Mouse (Mus musculus) neural tube, embryonic 13.5 days (tissue): Measurements from ENCODE around the gene Aplf. TPM values are rescaled to one million over a fixed set of nuclear protein-coding genes. Genes with fewer than 3 reads are reported as not detected.
"Not testable (repeated sequence)": the region's sequence is repeated elsewhere in the genome, so short reads cannot be mapped to it uniquely, and the experiment has no call there.

ENCODE experiments used
- ATAC-seq: fragments of 200-750 bp; cut with Nextera tagmentation; 2 replicates; pipeline ENCODE4 v1.8.0; 2017; ENCODE audit warnings: low read depth, mild to moderate bottlenecking, moderate TSS enrichment, moderate library complexity
- H3K27ac ChIP-seq: fragments of 300-500 bp; sonication (generic); replicated peaks from 2 replicates; pipeline ENCODE4 v1.5.1; 2015; ENCODE audit warnings: moderate library complexity, mild to moderate bottlenecking, inconsistent platforms
- H3K27me3 ChIP-seq: fragments of 300-500 bp; sonication (generic); 2 replicates; pipeline ENCODE4 v1.6.1; 2015; ENCODE audit warnings: mild to moderate bottlenecking, inconsistent platforms
- H3K36me3 ChIP-seq: fragments of 300-500 bp; sonication (generic); 2 replicates; pipeline ENCODE4 v1.6.1; 2015; ENCODE audit warnings: mild to moderate bottlenecking, inconsistent platforms
- H3K4me1 ChIP-seq: fragments of 300-500 bp; sonication (generic); replicated peaks from 2 replicates; pipeline ENCODE4 v1.6.1; 2015; ENCODE audit warnings: inconsistent platforms
- H3K4me2 ChIP-seq: fragments of 300-500 bp; sonication (generic); 2 replicates; pipeline ENCODE4 v1.6.1; 2015; ENCODE audit warnings: inconsistent platforms, mild to moderate bottlenecking, moderate library complexity
- H3K4me3 ChIP-seq: fragments of 300-500 bp; sonication (generic); 2 replicates; pipeline ENCODE4 v1.5.1; 2015; ENCODE audit warnings: mild to moderate bottlenecking, inconsistent platforms
- H3K9ac ChIP-seq: fragments of 300-500 bp; sonication (generic); 2 replicates; pipeline ENCODE4 v1.6.1; 2015; ENCODE audit warnings: moderate library complexity, mild to moderate bottlenecking, inconsistent platforms
- H3K9me3 ChIP-seq: fragments of 300-500 bp; sonication (generic); 2 replicates; pipeline ENCODE4 v1.6.1; 2016; ENCODE audit warnings: inconsistent platforms
- WGBS: fragments of 180-500 bp; shearing (Covaris S2); methylation state at CpG from one replicate; pipeline ENCODE4 v1.1.7; 2015; 5-methylcytosine and 5-hydroxymethylcytosine counted together
- polyA plus RNA-seq: library from polyadenylated mRNA; unstranded; fragments of >200 nt; fragmentation: Nextera tagmentation; extraction: Ambion mirVana; gene quantifications from 2 replicates; pipeline ENCODE4 v1.2.1, GENCODE M21; 2015

Gene Aplf
- polyA plus RNA-seq, 1 experiment from 2014 or later = 8.9 TPM

DNA sequence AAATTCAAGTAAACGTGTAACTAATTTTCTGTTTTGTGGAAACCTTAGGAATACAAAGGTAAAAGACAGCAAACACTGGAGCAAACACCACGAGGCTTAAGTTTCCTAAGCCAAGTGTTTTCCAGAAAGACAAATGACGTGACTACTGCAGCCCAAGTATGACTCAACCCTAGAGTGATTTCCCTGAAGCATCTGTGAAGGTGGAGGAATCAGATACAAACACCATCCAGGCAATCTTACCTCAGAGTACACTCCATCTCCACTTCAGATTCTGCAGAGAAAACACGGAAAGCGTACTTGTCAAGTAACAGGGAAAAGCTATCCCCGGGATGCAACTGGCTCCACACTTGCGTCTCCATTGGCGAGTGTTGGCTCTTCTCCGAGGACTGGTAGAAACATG, 8.5 kb downstream of the Aplf start:
- no peaks in the 10 kb centered on the region for H3K27me3 ChIP-seq
- H3K9ac ChIP-seq = no peak overlapping the region
- no peak for ATAC-seq
- H3K4me3 ChIP-seq = no peak overlapping the region
- no peaks in the 10 kb centered on the region for H3K4me1 ChIP-seq
- H3K36me3 ChIP-seq = 0 out of 2 replicates have a peak, but pooled peaks cover 5% of the 10 kb centered on the region
- H3K4me2 ChIP-seq = no peak overlapping the region
- H3K9me3 ChIP-seq = no peaks in the 10 kb centered on the region
- no peak overlapping the region for H3K27ac ChIP-seq
- 93% methylated on average over 9 of the region's 9 CpGs for WGBS

DNA sequence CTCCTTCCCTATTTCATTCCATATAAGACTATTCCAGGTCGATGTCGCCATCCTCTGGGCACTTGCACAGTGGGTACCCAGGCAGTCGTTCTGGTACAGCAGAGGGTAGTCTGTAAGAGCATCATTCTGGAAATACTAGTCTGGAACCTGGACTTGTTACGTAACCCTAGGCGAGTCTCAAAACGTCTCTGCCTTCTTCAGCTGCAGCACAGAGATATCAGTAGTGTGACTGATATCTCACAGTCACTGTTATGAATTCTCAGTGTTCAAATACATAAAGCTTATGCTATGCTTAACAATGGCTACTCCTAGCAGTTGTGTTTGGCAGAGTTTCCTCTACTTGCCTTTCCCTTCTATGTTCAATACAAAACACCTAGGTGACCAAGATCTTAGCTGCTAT, 9.8 kb downstream of the Aplf start:
- Histone ChIP-seq H3K9me3 (no peaks in the 10 kb centered on the region), H3K9ac (no peak overlapping the region), H3K4me1 (no peaks in the 10 kb centered on the region), H3K4me3 (no peak overlapping the region), H3K36me3 (peaks cover 13% of the 10 kb centered on the region; the same call in 1 of the 2 replicates), H3K27ac (no peak overlapping the region), H3K4me2 (no peak overlapping the region), H3K27me3 (no peaks in the 10 kb centered on the region)
- WGBS = 82% methylated on average over 6 of the region's 6 CpGs
- no peak for ATAC-seq

DNA sequence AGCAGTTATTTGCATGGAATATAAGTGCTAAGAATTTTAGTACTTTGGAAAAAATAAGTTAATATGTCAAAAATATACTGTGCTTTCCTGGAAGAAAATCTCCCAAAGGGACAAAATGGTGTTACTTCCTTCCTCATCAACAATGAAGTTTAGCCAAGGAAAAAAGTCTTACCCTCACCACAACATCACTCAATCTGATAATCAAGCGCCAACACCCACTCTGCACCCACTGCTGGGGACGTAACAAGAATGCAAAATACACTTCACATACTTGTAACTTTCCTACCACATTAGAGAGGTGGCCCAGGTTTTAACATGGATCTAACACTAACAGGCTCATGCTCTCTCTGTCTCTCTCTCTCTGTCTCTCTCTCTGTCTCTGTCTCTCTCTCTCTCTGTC, 10.3 kb downstream of the Aplf start:
- Histone ChIP-seq H3K27ac (no peak overlapping the region), H3K4me3 (no peak overlapping the region), H3K9me3 (no peaks in the 10 kb centered on the region), H3K4me1 (no peaks in the 10 kb centered on the region), H3K9ac (no peak overlapping the region), H3K27me3 (no peaks in the 10 kb centered on the region), H3K36me3 (peaks cover 13% of the 10 kb centered on the region; the same call in 1 of the 2 replicates), H3K4me2 (no peak overlapping the region)
- WGBS = 93% methylated on average over 2 of the region's 2 CpGs
- ATAC-seq = no peak

DNA sequence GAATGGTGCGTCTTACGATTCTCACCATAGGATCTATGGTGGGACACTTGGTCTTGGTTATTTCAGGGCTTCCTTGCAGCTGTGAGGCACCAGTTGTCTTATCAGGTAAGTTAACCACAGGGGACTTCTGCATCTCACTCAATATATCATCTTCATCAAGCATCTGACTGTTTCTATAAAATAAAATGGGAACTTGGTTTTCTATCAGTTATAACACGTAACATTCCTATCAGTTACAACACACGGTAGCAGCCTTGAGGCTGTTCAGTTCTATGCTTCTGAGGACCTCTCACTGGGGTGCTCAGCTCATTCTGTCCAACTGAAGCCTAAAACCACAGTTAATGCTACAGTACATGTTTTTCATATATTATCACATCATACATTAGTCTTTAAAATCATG, 13.2 kb downstream of the Aplf start:
- H3K27me3 ChIP-seq = no peaks in the 10 kb centered on the region
- WGBS = 95% methylated on average over 4 of the region's 4 CpGs
- H3K9ac ChIP-seq = no peak overlapping the region

DNA sequence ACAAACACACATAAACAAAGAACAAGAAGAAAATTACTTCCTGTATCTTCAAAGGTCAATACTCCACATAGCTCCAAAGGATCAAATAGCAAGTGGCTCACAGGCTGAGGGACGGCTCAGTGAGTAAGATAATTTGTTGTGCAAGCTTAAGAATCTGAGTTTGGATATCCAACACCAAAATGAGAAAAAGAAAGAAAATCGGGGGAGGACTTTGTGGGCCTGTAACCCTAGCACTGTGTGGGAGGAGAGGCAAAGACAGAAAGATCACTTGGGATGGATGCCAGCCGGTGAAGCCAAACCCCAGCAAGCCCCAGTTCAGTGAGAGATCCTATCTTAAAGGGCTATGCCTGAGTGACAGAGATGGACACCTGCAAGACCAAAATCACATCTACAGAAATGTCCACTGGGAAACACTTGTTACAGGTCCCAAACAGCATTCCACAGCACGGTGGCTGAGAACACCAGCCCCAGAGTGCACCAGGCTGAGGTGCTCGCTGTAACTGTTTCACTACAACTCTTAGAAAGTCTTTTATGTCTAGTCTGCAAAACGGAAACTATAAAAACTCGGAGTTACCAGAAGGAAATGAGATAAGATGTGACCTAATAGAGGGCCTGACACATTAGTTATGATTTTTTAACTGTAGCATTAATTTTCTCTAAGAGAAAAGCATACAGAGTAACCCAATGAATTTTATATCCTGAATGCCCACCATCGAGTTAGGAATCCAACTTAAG, 17.9 kb downstream of the Aplf start:
- Histone ChIP-seq H3K27ac (no peak overlapping the region), H3K27me3 (no peaks in the 10 kb centered on the region), H3K4me3 (no peak overlapping the region), H3K4me1 (no peaks in the 10 kb centered on the region), H3K4me2 (no peak overlapping the region), H3K9ac (no peak overlapping the region), H3K36me3 (peaks cover 31% of the 10 kb centered on the region; the same call in 1 of the 2 replicates), H3K9me3 (no peaks in the 10 kb centered on the region)
- no peak for ATAC-seq
- 83% methylated on average over 8 of the region's 8 CpGs for WGBS

More for the DNA sequence above, 13.2 kb downstream of the Aplf start:
- Histone ChIP-seq H3K4me2 (no peak overlapping the region), H3K27ac (no peak overlapping the region), H3K36me3 (peaks cover 20% of the 10 kb centered on the region; the same call in 1 of the 2 replicates), H3K4me1 (no peaks in the 10 kb centered on the region), H3K9me3 (no peaks in the 10 kb centered on the region), H3K4me3 (no peak overlapping the region)
- ATAC-seq = no peak

DNA sequence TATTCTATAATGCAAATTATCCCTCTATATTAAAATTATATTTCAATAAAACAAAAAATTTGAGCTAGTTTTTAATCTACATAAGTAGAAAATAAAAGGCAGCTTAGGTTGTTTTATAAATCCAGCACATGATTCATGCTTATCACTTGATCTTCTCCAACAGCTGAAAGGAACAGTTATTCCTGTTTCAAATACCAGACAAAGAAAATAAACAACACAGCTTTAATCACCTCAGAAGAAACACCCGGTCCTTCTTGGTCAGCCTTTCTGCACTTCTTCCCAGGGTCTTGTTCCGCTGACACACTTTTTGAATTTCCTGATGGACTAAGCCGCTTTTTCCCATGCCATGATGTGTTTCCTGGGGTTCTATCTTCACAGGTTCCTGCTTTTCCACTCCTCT, 18.5 kb downstream of the Aplf start:
- Histone ChIP-seq H3K4me3 (no peak overlapping the region), H3K36me3 (peaks cover 33% of the 10 kb centered on the region; the same call in 1 of the 2 replicates), H3K9me3 (no peaks in the 10 kb centered on the region), H3K27me3 (no peaks in the 10 kb centered on the region), H3K27ac (no peak overlapping the region), H3K4me2 (no peak overlapping the region), H3K4me1 (no peaks in the 10 kb centered on the region), H3K9ac (no peak overlapping the region)
- WGBS = 82% methylated on average over 3 of the region's 3 CpGs
- no peak for ATAC-seq

DNA sequence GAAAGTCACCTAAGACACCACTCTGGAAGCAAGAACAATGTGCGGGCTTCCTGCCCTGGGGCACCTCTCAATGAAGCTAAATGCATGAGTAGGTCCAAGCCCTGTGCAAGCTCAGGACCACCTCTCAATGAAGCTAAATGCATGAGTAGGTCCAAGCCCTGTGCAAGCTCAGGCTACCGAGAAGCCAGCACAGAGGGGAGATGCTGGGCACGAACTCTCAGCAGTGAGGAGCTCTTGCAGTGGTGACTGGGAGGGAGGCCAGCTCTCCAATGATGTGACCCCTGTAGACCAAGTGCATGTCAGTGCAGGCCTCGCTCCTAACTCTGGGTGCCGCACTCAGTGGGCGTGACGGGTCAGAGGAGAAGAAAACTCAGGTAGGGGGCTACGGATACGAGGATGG, 19.3 kb downstream of the Aplf start:
- H3K27ac ChIP-seq = no peak overlapping the region
- H3K27me3 ChIP-seq = no peaks in the 10 kb centered on the region
- no peaks in the 10 kb centered on the region for H3K9me3 ChIP-seq
- H3K9ac ChIP-seq = no peak overlapping the region
- H3K4me1 ChIP-seq = no peaks in the 10 kb centered on the region
- 96% methylated on average over 9 of the region's 9 CpGs for WGBS
- H3K36me3 ChIP-seq = peaks cover 30% of the 10 kb centered on the region; the same call in 1 of the 2 replicates
- H3K4me2 ChIP-seq = no peak overlapping the region
- no peak for ATAC-seq
- no peak overlapping the region for H3K4me3 ChIP-seq

DNA sequence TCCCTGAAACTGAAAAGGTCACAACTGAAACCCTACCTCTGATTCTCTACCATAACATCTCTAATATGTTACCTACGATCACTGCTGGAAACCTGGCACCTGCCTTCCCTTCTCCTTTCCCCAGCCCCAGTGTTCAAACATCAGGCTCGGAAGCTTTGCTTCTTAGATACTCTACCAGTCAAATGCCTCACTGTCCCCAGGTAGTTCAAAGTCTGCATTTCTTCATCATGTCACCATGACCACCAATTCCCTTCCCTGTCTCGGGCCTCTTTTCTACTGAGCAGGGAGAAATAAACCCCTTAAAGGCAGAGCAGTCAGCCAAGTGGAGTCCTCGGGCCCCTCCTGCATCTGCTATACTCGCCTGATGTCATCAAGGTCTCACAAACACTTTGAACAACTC, 20.2 kb downstream of the Aplf start:
- Histone ChIP-seq H3K4me3 (no peak overlapping the region), H3K9me3 (no peaks in the 10 kb centered on the region), H3K36me3 (peaks cover 28% of the 10 kb centered on the region; the same call in 1 of the 2 replicates), H3K27me3 (no peaks in the 10 kb centered on the region), H3K27ac (no peak overlapping the region), H3K4me2 (no peak overlapping the region), H3K4me1 (no peaks in the 10 kb centered on the region), H3K9ac (no peak overlapping the region)
- WGBS = 91% methylated on average over 5 of the region's 5 CpGs
- ATAC-seq = no peak

DNA sequence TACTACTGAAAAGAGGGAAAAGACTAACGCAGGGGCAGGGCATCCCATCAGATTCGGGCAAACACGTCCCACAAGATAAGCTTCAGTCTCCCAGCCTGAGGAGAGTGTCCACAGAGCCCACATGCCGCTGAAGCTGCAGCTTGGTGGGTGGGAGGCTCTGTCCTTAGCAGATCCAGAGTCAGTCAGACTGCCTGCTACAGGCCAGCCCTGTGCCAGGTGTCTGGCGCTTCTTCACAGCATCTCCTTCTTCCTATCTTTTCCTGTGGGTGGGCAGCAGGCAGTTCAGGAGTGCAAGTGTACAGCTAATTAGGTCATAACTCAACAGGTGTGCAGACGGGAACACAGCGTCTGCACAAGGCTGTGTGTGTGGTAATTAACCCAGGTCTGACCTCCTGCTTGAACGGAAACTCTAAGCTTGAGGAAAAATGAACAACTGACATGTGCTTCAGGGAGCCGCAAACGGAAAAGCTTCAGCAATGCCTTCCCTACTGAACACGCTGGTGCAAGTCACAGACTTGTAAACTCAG, 33.8 kb downstream of the Aplf start:
- no peak overlapping the region for H3K4me3 ChIP-seq
- H3K9me3 ChIP-seq = no peaks in the 10 kb centered on the region
- no peak overlapping the region for H3K27ac ChIP-seq
- H3K4me2 ChIP-seq = no peak overlapping the region
- H3K4me1 ChIP-seq = no peaks in the 10 kb centered on the region; the same call in 1 of the 2 replicates
- 68% methylated on average over 11 of the region's 11 CpGs for WGBS
- H3K36me3 ChIP-seq = no peaks in the 10 kb centered on the region; the same call in none of the 2 replicates
- no peaks in the 10 kb centered on the region for H3K27me3 ChIP-seq
- H3K9ac ChIP-seq = no peak overlapping the region
- ATAC-seq = no peak

DNA sequence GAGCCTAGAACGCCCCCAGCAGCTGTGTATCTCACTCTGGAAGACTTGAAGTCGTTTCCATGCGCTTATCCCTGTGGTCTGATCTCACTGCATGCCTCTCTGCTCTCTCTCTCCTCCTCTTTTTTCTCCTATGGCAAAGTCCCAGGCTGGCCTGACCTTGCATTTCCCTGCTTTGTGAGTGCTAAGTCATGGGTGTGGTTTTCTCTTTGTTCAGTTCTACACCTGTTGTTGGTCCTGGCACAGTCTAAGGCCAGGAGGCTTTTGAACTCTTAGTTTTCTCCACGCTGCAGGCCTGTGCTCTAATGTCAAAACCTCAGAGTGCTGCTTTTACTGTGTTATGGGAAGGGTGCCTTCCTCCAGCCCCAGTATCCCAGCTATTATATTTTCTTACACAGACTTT, 39.8 kb downstream of the Aplf start:
- 0 out of 2 replicates have a peak, but pooled peaks cover 5% of the 10 kb centered on the region for H3K9me3 ChIP-seq
- 84% methylated on average over 4 of the region's 4 CpGs for WGBS
- H3K27me3 ChIP-seq = no peaks in the 10 kb centered on the region
- no peak overlapping the region for H3K4me3 ChIP-seq
- H3K4me2 ChIP-seq = no peak overlapping the region
- no peak for ATAC-seq
- H3K36me3 ChIP-seq = peaks cover 4% of the 10 kb centered on the region; the same call in 1 of the 2 replicates
- H3K4me1 ChIP-seq = no peaks in the 10 kb centered on the region
- H3K9ac ChIP-seq = no peak overlapping the region
- no peak overlapping the region for H3K27ac ChIP-seq

DNA sequence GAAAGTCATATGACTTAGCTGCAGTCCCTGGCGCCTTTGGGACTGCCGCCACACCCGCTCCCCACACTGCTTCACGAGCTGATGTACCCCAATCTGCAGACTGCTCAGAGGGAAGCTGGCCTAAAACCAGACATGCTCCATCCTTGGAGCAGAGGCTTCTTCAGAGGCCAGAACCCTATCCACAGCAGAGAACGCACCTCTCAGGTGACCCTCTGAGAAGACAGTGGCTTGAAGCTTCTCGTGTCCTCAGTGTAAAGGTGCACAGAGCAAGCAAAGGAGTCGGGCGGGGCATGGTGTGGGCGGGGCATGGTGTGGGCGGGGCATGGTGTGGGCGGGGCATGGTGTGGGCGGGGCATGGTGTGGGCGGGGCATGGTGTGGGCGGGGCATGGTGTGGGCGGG, 43.1 kb downstream of the Aplf start:
- not testable (repeated sequence) for H3K9me3 ChIP-seq, ATAC-seq, H3K4me1 ChIP-seq, H3K27me3 ChIP-seq, H3K36me3 ChIP-seq, H3K4me3 ChIP-seq, H3K9ac ChIP-seq, H3K4me2 ChIP-seq, H3K27ac ChIP-seq
- 77% methylated on average over 13 of the region's 15 CpGs for WGBS

DNA sequence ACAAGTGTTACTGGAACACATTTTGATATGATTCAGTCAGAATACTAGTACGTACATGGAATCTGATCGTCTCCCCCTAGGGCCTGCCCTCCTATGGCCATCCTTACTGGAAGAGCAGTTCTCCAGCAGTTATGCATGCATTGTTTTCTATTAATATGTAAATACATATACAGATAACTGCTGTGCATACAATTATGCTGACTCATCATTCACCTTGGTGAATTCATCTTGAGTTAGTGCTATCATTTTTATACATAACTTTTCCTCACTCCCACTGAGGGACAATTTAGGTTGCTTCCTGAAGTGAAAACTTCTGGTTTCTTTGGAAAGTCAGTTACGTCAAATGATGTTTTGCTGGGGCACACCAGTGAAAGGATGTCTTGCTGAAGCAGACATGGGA, 48.8 kb downstream of the Aplf start:
- 90% methylated on average over 3 of the region's 3 CpGs for WGBS
- H3K27ac ChIP-seq = no peak overlapping the region
- H3K27me3 ChIP-seq = no peaks in the 10 kb centered on the region
- no peak for ATAC-seq
- no peak overlapping the region for H3K4me3 ChIP-seq
- H3K36me3 ChIP-seq = no peaks in the 10 kb centered on the region
- no peak overlapping the region for H3K9ac ChIP-seq
- H3K4me2 ChIP-seq = no peak overlapping the region
- H3K9me3 ChIP-seq = no peaks in the 10 kb centered on the region
- 0 out of 2 replicates have a peak, but pooled peaks cover 6% of the 10 kb centered on the region for H3K4me1 ChIP-seq
